Mouse (Mus musculus) intestine, embryonic 16.5 days (tissue): Measurements from ENCODE around the gene Smg9. TPM values are rescaled to one million over a fixed set of nuclear protein-coding genes. Genes with fewer than 3 reads are reported as not detected.

Source experiments
- ATAC-seq: fragments of 200-750 bp; cut with Nextera tagmentation; 2 replicates; pipeline ENCODE4 v1.8.0; 2017; ENCODE audit warnings: moderate TSS enrichment, moderate library complexity
- H3K27ac ChIP-seq: fragments of 300-500 bp; sonication (generic); 2 replicates; pipeline ENCODE4 v1.5.1; 2014; ENCODE audit warnings: mild to moderate bottlenecking, low read length
- H3K27me3 ChIP-seq: fragments of 300-500 bp; sonication (generic); replicated peaks from 2 replicates; pipeline ENCODE4 v1.6.1; 2014; ENCODE audit warnings: low read length, control low read depth, mixed read lengths; ENCODE audit not compliant: control insufficient read depth, insufficient read depth
- H3K36me3 ChIP-seq: fragments of 300-500 bp; sonication (generic); 2 replicates; pipeline ENCODE4 v1.6.1; 2014; ENCODE audit warnings: low read length, control low read depth; ENCODE audit not compliant: control insufficient read depth, insufficient read depth
- H3K4me1 ChIP-seq: fragments of 300-500 bp; sonication (generic); 2 replicates; pipeline ENCODE4 v1.6.1; 2014; ENCODE audit warnings: low read length, control low read depth, mixed read lengths; ENCODE audit not compliant: control insufficient read depth, insufficient read depth
- H3K4me2 ChIP-seq: fragments of 300-500 bp; sonication (generic); 2 replicates; pipeline ENCODE4 v1.6.1; 2014; ENCODE audit warnings: low read depth, low read length, control low read depth
- H3K4me3 ChIP-seq: fragments of 300-500 bp; sonication (generic); 2 replicates; pipeline ENCODE4 v1.5.1; 2014; ENCODE audit warnings: mild to moderate bottlenecking, low read length
- H3K9ac ChIP-seq: fragments of 300-500 bp; sonication (generic); 2 replicates; pipeline ENCODE4 v1.6.1; 2014; ENCODE audit warnings: low read depth, low read length
- H3K9me3 ChIP-seq: fragments of 300-500 bp; sonication (generic); 2 replicates; pipeline ENCODE4 v1.6.1; 2016; ENCODE audit warnings: low read length, control low read depth; ENCODE audit not compliant: control insufficient read depth
- WGBS: fragments of 180-500 bp; shearing (Covaris S2); extraction: QIAGEN DNeasy Blood & Tissue Kit; methylation state at CpG from one replicate; pipeline ENCODE4 v1.1.7; 2014; 5-methylcytosine and 5-hydroxymethylcytosine counted together
- polyA plus RNA-seq: library from polyadenylated mRNA; unstranded; fragments of >200 nt; fragmentation: Nextera tagmentation; extraction: Ambion mirVana; gene quantifications from 2 replicates; pipeline ENCODE4 v1.2.1, GENCODE M21; 2015

Smg9 gene
- polyA plus RNA-seq, 1 experiment from 2014 or later, result 22.0 TPM

- peak; percentile 35 for ATAC-seq
- no peaks in the 10 kb centered on the region for H3K27me3 ChIP-seq
These were observed 25.7 kb upstream of the Smg9 start for GRCm38 (mm10) chr7:24373538-24374379.

GRCm38 (mm10) chr7:24376456-24376855, 23.0 kb upstream of the Smg9 start:
- 83% methylated on average over 8 of the region's 8 CpGs for WGBS
- H3K27me3 ChIP-seq, result no peaks in the 10 kb centered on the region

More at GRCm38 (mm10) chr7:24373538-24374379, 25.7 kb upstream of the Smg9 start:
- WGBS, result 41% methylated on average over 20 of the region's 20 CpGs
- Histone ChIP-seq H3K4me1 (peaks cover 13% of the 10 kb centered on the region), H3K9me3 (no peaks in the 10 kb centered on the region), H3K27ac (peak overlapping the region; percentile 18), H3K36me3 (no peaks in the 10 kb centered on the region), H3K9ac (no peak overlapping the region), H3K4me2 (no peak overlapping the region), H3K4me3 (no peak overlapping the region)

GRCm38 (mm10) chr7:24377091-24377865, 22.1 kb upstream of the Smg9 start:
- Histone ChIP-seq H3K27me3 (no peaks in the 10 kb centered on the region), H3K4me3 (peak overlapping the region; percentile 36), H3K4me2 (peak overlapping the region; percentile 61), H3K9ac (peak overlapping the region; percentile 57), H3K9me3 (no peaks in the 10 kb centered on the region), H3K36me3 (no peaks in the 10 kb centered on the region), H3K4me1 (peaks cover 8% of the 10 kb centered on the region), H3K27ac (no peak overlapping the region)
- 12% methylated on average over 49 of the region's 49 CpGs for WGBS
- peak; percentile 95 for ATAC-seq

More at GRCm38 (mm10) chr7:24376456-24376855, 23.0 kb upstream of the Smg9 start:
- Histone ChIP-seq H3K27ac (no peak overlapping the region), H3K4me3 (no peak overlapping the region), H3K4me1 (peaks cover 8% of the 10 kb centered on the region), H3K36me3 (no peaks in the 10 kb centered on the region), H3K9me3 (no peaks in the 10 kb centered on the region), H3K9ac (no peak overlapping the region), H3K4me2 (peak overlapping the region; percentile 61)
- ATAC-seq, result no peak

- ATAC-seq, result no peak
- WGBS, result 72% methylated on average over 10 of the region's 10 CpGs
- H3K27me3 ChIP-seq, result no peaks in the 10 kb centered on the region
These were observed 21.2 kb upstream of the Smg9 start for GRCm38 (mm10) chr7:24378049-24378701.

GRCm38 (mm10) chr7:24379934-24380333, 19.5 kb upstream of the Smg9 start:
- Histone ChIP-seq H3K27ac (no peak overlapping the region), H3K27me3 (no peaks in the 10 kb centered on the region), H3K4me2 (no peak overlapping the region), H3K9ac (no peak overlapping the region), H3K36me3 (no peaks in the 10 kb centered on the region), H3K4me3 (no peak overlapping the region), H3K4me1 (peaks cover 8% of the 10 kb centered on the region; the same call in 1 of the 2 replicates), H3K9me3 (no peaks in the 10 kb centered on the region)
- 39% methylated on average over 7 of the region's 7 CpGs for WGBS
- no peak for ATAC-seq

More at GRCm38 (mm10) chr7:24378049-24378701, 21.2 kb upstream of the Smg9 start:
- no peaks in the 10 kb centered on the region for H3K9me3 ChIP-seq
- H3K4me3 ChIP-seq, result no peak overlapping the region
- H3K27ac ChIP-seq, result no peak overlapping the region
- H3K4me1 ChIP-seq, result peaks cover 8% of the 10 kb centered on the region
- no peaks in the 10 kb centered on the region for H3K36me3 ChIP-seq
- no peak overlapping the region for H3K4me2 ChIP-seq
- H3K9ac ChIP-seq, result no peak overlapping the region

GRCm38 (mm10) chr7:24380370-24380769, 19.0 kb upstream of the Smg9 start:
- Histone ChIP-seq H3K27me3 (no peaks in the 10 kb centered on the region), H3K4me2 (no peak overlapping the region), H3K4me3 (no peak overlapping the region), H3K36me3 (no peaks in the 10 kb centered on the region), H3K9me3 (no peaks in the 10 kb centered on the region), H3K4me1 (peaks cover 8% of the 10 kb centered on the region; the same call in 1 of the 2 replicates), H3K9ac (no peak overlapping the region), H3K27ac (no peak overlapping the region)
- no peak for ATAC-seq
- WGBS, result 61% methylated on average over 2 of the region's 2 CpGs

GRCm38 (mm10) chr7:24382730-24383372, 16.6 kb upstream of the Smg9 start:
- H3K27me3 ChIP-seq, result no peaks in the 10 kb centered on the region
- ATAC-seq, result no peak
- H3K9me3 ChIP-seq, result no peaks in the 10 kb centered on the region
- no peak overlapping the region for H3K4me2 ChIP-seq
- H3K4me1 ChIP-seq, result no peaks in the 10 kb centered on the region
- H3K27ac ChIP-seq, result no peak overlapping the region
- H3K36me3 ChIP-seq, result no peaks in the 10 kb centered on the region
- H3K9ac ChIP-seq, result no peak overlapping the region
- 77% methylated on average over 16 of the region's 16 CpGs for WGBS
- H3K4me3 ChIP-seq, result no peak overlapping the region

- Histone ChIP-seq H3K4me1 (no peaks in the 10 kb centered on the region), H3K4me3 (no peak overlapping the region), H3K27ac (no peak overlapping the region), H3K36me3 (no peaks in the 10 kb centered on the region), H3K9ac (no peak overlapping the region), H3K9me3 (no peaks in the 10 kb centered on the region), H3K4me2 (no peak overlapping the region), H3K27me3 (no peaks in the 10 kb centered on the region)
- 62% methylated on average over 6 of the region's 6 CpGs for WGBS
- no peak for ATAC-seq
These were observed 15.3 kb upstream of the Smg9 start for GRCm38 (mm10) chr7:24384070-24384469.
